8 mouse cellular contexts compared by ENCODE assay signal in genomic region chr9:62522211-62522610, GRCm38 (mm10). TPM values are rescaled to one million over a fixed set of nuclear protein-coding genes. Genes with fewer than 3 reads are reported as not detected.
A peak's percentile ranks its signal among the peaks of the same experiment; 100 is the strongest.
DNase-seq lines count a peak whose midpoint lies in the region; ATAC-seq and TF ChIP-seq lines count a peak whose summit lies in the region.

No protein-coding gene starts in this region.

- 55% methylated on average over 5 of the region's 5 CpGs for WGBS in embryonic facial prominence, embryonic 15.5 days
- 51% methylated on average over 5 of the region's 5 CpGs for WGBS in hindbrain, embryonic 11.5 days
- WGBS in liver, postnatal 0 days (ENCODE audit: insufficient replicate concordance): 54% methylated on average over 5 of the region's 5 CpGs

- H3K4me1 ChIP-seq in embryonic facial prominence, embryonic 15.5 days: peaks cover 47% of the 10 kb centered on the region
- H3K4me1 ChIP-seq in hindbrain, embryonic 11.5 days (replicated peaks; ENCODE audit: control insufficient read depth, insufficient read depth, low read length): peaks cover 30% of the 10 kb centered on the region
- H3K4me1 ChIP-seq in liver, postnatal 0 days (ENCODE audit: insufficient read depth): no peaks in the 10 kb centered on the region

- no peaks in the 10 kb centered on the region for H3K36me3 ChIP-seq in embryonic facial prominence, embryonic 15.5 days
- no peaks in the 10 kb centered on the region for H3K36me3 ChIP-seq in hindbrain, embryonic 11.5 days (ENCODE audit: control insufficient read depth, insufficient read depth, low read length)
- no peaks in the 10 kb centered on the region for H3K36me3 ChIP-seq in liver, postnatal 0 days (replicated peaks; ENCODE audit: insufficient read depth, low read length)

- H3K27ac ChIP-seq in embryonic facial prominence, embryonic 15.5 days (replicated peaks): peak overlapping the region; percentile 55; the same call in 1 of the 2 replicates
- H3K27ac ChIP-seq in hindbrain, embryonic 11.5 days (ENCODE audit: low read depth, low read length): peak overlapping the region; percentile 54
- peak overlapping the region; percentile 55; the same call in 1 of the 2 replicates for H3K27ac ChIP-seq in liver, postnatal 0 days (ENCODE audit: low read depth)

- DNase-seq in adrenal gland, adult (ENCODE audit: inconsistent age in 2 of 2, low spot score in 1 of 2): peak; percentile 45 to 67
- no peak for DNase-seq in adrenal gland, adult 18-20 months (ENCODE audit: low spot score in 2 of 2)
- no peak for DNase-seq in hindbrain, embryonic 11.5 days (ENCODE audit: low spot score)
- DNase-seq in liver, postnatal 0 days: no peak
- DNase-seq in spleen, postnatal 36 days (ENCODE audit: low spot score in 2 of 2): no peak
- no peak for DNase-seq in ovary, postnatal 10 days (ENCODE audit: low spot score)
- no peak for DNase-seq in frontal cortex, postnatal 36 days (ENCODE audit: low spot score in 2 of 2)

- no peak for TF ChIP-seq CTCF in liver, postnatal 0 days (IDR thresholded peaks at IDR 0.05; ENCODE audit: low read depth)

- H3K9me3 ChIP-seq in embryonic facial prominence, embryonic 15.5 days (replicated peaks): no peaks in the 10 kb centered on the region
- H3K9me3 ChIP-seq in hindbrain, embryonic 11.5 days (ENCODE audit: control insufficient read depth, low read length): no peaks in the 10 kb centered on the region
- no peaks in the 10 kb centered on the region for H3K9me3 ChIP-seq in liver, postnatal 0 days (ENCODE audit: low read length)

- TF ChIP-seq EP300 in liver, postnatal 0 days (IDR thresholded peaks at IDR 0.05; ENCODE audit: low read depth): no peak

- no peaks in the 10 kb centered on the region for H3K27me3 ChIP-seq in embryonic facial prominence, embryonic 15.5 days
- 0 out of 2 replicates have a peak, but pooled peaks cover 2% of the 10 kb centered on the region for H3K27me3 ChIP-seq in hindbrain, embryonic 11.5 days (ENCODE audit: control insufficient read depth, insufficient read depth, low read length)
- no peaks in the 10 kb centered on the region for H3K27me3 ChIP-seq in liver, postnatal 0 days (ENCODE audit: insufficient read depth, low read length)

- H3K4me2 ChIP-seq in embryonic facial prominence, embryonic 15.5 days (replicated peaks): no peak overlapping the region
- no peak overlapping the region for H3K4me2 ChIP-seq in hindbrain, embryonic 11.5 days (replicated peaks; ENCODE audit: low read depth, low read length)
- H3K4me2 ChIP-seq in liver, postnatal 0 days (ENCODE audit: low read depth, low read length): no peak overlapping the region

- H3K9ac ChIP-seq in embryonic facial prominence, embryonic 15.5 days: no peak overlapping the region
- H3K9ac ChIP-seq in hindbrain, embryonic 11.5 days (ENCODE audit: low read depth, low read length): no peak overlapping the region
- no peak overlapping the region for H3K9ac ChIP-seq in liver, postnatal 0 days (replicated peaks)

- no peak for ATAC-seq in embryonic facial prominence, embryonic 15.5 days (ENCODE audit: insufficient number of reproducible peaks, low FRiP score, low TSS enrichment, low read depth)
- ATAC-seq in hindbrain, embryonic 11.5 days (ENCODE audit: low FRiP score): no peak
- no peak for ATAC-seq in liver, postnatal 0 days

- no peak overlapping the region for H3K4me3 ChIP-seq in embryonic facial prominence, embryonic 15.5 days (replicated peaks)
- no peak overlapping the region for H3K4me3 ChIP-seq in hindbrain, embryonic 11.5 days (ENCODE audit: low read depth, low read length)
- H3K4me3 ChIP-seq in liver, postnatal 0 days (ENCODE audit: low read depth, low read length): no peak overlapping the region

RNA-seq across cellular contexts. Expression of gene Coro2b, which starts 14.6 kb away (rescaled TPM):
- 10 to 100 TPM; 10.5 to 14.8 TPM for total RNA-seq in adrenal gland, adult 18-20 months (2021)
- polyA plus RNA-seq in embryonic facial prominence, embryonic 15.5 days (2015; fragmentation: Nextera tagmentation; extraction: Ambion mirVana): 9.5 and 10.3 TPM in 2 replicates
- polyA plus RNA-seq in hindbrain, embryonic 11.5 days (2014; fragmentation: Nextera tagmentation; extraction: Ambion mirVana): 19.5 and 20.5 TPM in 2 replicates
- 0.87 and 0.89 TPM in 2 replicates for polyA plus RNA-seq in liver, postnatal 0 days (2015; fragmentation: Nextera tagmentation; extraction: Ambion mirVana)

Comparison
In these comparisons a context has a peak if more than half of its experiments do, and no peak if none do; other contexts are left out.
1. DNase-seq: peak in adrenal gland, adult (2 of 2); none in adrenal gland, adult 18-20 months (0 of 2), hindbrain, embryonic 11.5 days (single experiment), liver, postnatal 0 days (single experiment), spleen, postnatal 36 days (0 of 2), ovary, postnatal 10 days (single experiment) and frontal cortex, postnatal 36 days (0 of 2).
2. Peak in every context shown above with its lines, with median percentiles within 50 percentile points of each other: H3K27ac ChIP-seq.